Comparison of ENCODE assay signal across 8 mouse cellular contexts in genomic region chr4:86537972-86538371, GRCm38 (mm10). TPM values are rescaled to one million over a fixed set of nuclear protein-coding genes. Genes with fewer than 3 reads are reported as not detected.
DNase-seq lines count a peak whose midpoint lies in the region; ATAC-seq and TF ChIP-seq lines count a peak whose summit lies in the region.

No protein-coding gene starts in this region.

- H3K36me3 ChIP-seq in midbrain, postnatal 0 days (ENCODE audit: insufficient read depth, low read length): no peaks in the 10 kb centered on the region
- H3K36me3 ChIP-seq in midbrain, embryonic 10.5 days: no peaks in the 10 kb centered on the region
- no peaks in the 10 kb centered on the region for H3K36me3 ChIP-seq in liver, postnatal 0 days (replicated peaks; ENCODE audit: insufficient read depth, low read length)

- H3K4me2 ChIP-seq in midbrain, postnatal 0 days (ENCODE audit: low read depth, low read length, poor library complexity, severe bottlenecking): no peak overlapping the region
- H3K4me2 ChIP-seq in liver, postnatal 0 days (ENCODE audit: low read depth, low read length): no peak overlapping the region

- no peaks in the 10 kb centered on the region for H3K4me1 ChIP-seq in midbrain, postnatal 0 days (ENCODE audit: insufficient read depth, low read length)
- no peaks in the 10 kb centered on the region for H3K4me1 ChIP-seq in midbrain, embryonic 10.5 days
- no peaks in the 10 kb centered on the region; the same call in 1 of the 2 replicates for H3K4me1 ChIP-seq in liver, postnatal 0 days (ENCODE audit: insufficient read depth)

- ATAC-seq in midbrain, postnatal 0 days (ENCODE audit: low FRiP score): no peak
- ATAC-seq in liver, postnatal 0 days: no peak

- H3K27ac ChIP-seq in midbrain, postnatal 0 days (ENCODE audit: low read depth, low read length): no peak overlapping the region
- no peak overlapping the region for H3K27ac ChIP-seq in midbrain, embryonic 10.5 days (replicated peaks)
- H3K27ac ChIP-seq in liver, postnatal 0 days (ENCODE audit: low read depth): no peak overlapping the region

- DNase-seq in embryo, embryonic 10 days (ENCODE audit: low spot score): peak; percentile 66
- DNase-seq in embryo, embryonic 9.5 days (ENCODE audit: extremely low spot score): no peak
- DNase-seq in midbrain, postnatal 0 days (ENCODE audit: low spot score): peak; percentile 33
- no peak for DNase-seq in midbrain, embryonic 10.5 days (ENCODE audit: low spot score)
- DNase-seq in c-Kit-negative CD71-positive TER-119-positive erythroid progenitor cells, embryonic 14.5 days (ENCODE audit: low read depth, low spot score): peak; percentile 34
- peak; percentile 34 for DNase-seq in liver, postnatal 0 days
- peak; percentile 68 for DNase-seq in thymus, postnatal 4 days
- DNase-seq in right cerebral cortex, postnatal 14 days: no peak

- WGBS in midbrain, postnatal 0 days: 41% methylated on average over 4 of the region's 4 CpGs
- WGBS in midbrain, embryonic 10.5 days: 46% methylated on average over 4 of the region's 4 CpGs
- WGBS in liver, postnatal 0 days (ENCODE audit: insufficient replicate concordance): 29% methylated on average over 4 of the region's 4 CpGs

- no peak overlapping the region for H3K9ac ChIP-seq in midbrain, postnatal 0 days (replicated peaks; ENCODE audit: low read length, poor library complexity, severe bottlenecking)
- H3K9ac ChIP-seq in liver, postnatal 0 days (replicated peaks): no peak overlapping the region

- H3K9me3 ChIP-seq in midbrain, postnatal 0 days (ENCODE audit: low read length): no peaks in the 10 kb centered on the region
- H3K9me3 ChIP-seq in midbrain, embryonic 10.5 days (replicated peaks): no peaks in the 10 kb centered on the region
- H3K9me3 ChIP-seq in liver, postnatal 0 days (ENCODE audit: low read length): no peaks in the 10 kb centered on the region

- TF ChIP-seq EP300 in liver, postnatal 0 days (IDR thresholded peaks at IDR 0.05; ENCODE audit: low read depth): no peak

- peak; percentile 53 for TF ChIP-seq CTCF in midbrain, postnatal 0 days (IDR thresholded peaks at IDR 0.05)
- TF ChIP-seq CTCF in liver, postnatal 0 days (IDR thresholded peaks at IDR 0.05; ENCODE audit: low read depth): peak; percentile 72

- no peaks in the 10 kb centered on the region for H3K27me3 ChIP-seq in midbrain, postnatal 0 days (ENCODE audit: insufficient read depth, low read length)
- H3K27me3 ChIP-seq in midbrain, embryonic 10.5 days (ENCODE audit: low read depth, poor library complexity, severe bottlenecking): no peaks in the 10 kb centered on the region
- no peaks in the 10 kb centered on the region for H3K27me3 ChIP-seq in liver, postnatal 0 days (ENCODE audit: insufficient read depth, low read length)

- H3K4me3 ChIP-seq in midbrain, postnatal 0 days (ENCODE audit: low read depth, low read length): no peak overlapping the region
- no peak overlapping the region for H3K4me3 ChIP-seq in midbrain, embryonic 10.5 days
- no peak overlapping the region for H3K4me3 ChIP-seq in liver, postnatal 0 days (ENCODE audit: low read depth, low read length)

RNA-seq across cellular contexts. Expression of gene Saxo1, which starts 20.2 kb away (rescaled TPM):
- total RNA-seq in midbrain, postnatal 0 days (2014; rRNA removed): not detected in 2 replicates
- not detected in 2 replicates for polyA plus RNA-seq in midbrain, postnatal 0 days (2015; fragmentation: Nextera tagmentation; extraction: Ambion mirVana)
- polyA plus RNA-seq in midbrain, embryonic 10.5 days (2016; fragmentation: Nextera tagmentation; extraction: Ambion mirVana): not detected in 2 replicates
- not detected in 2 replicates for polyA plus RNA-seq in liver, postnatal 0 days (2015; fragmentation: Nextera tagmentation; extraction: Ambion mirVana)

RNA-seq across cellular contexts. Expression of gene Rraga, which starts 37.5 kb away (rescaled TPM):
- 34.7 and 48.1 TPM in 2 replicates for total RNA-seq in midbrain, postnatal 0 days (2014; rRNA removed)
- 157 and 161 TPM in 2 replicates for polyA plus RNA-seq in midbrain, postnatal 0 days (2015; fragmentation: Nextera tagmentation; extraction: Ambion mirVana)
- 62.5 and 81.1 TPM in 2 replicates for polyA plus RNA-seq in midbrain, embryonic 10.5 days (2016; fragmentation: Nextera tagmentation; extraction: Ambion mirVana)
- polyA plus RNA-seq in liver, postnatal 0 days (2015; fragmentation: Nextera tagmentation; extraction: Ambion mirVana): 29.3 and 36.4 TPM in 2 replicates

Comparison
In these comparisons a context has a peak if more than half of its experiments do, and no peak if none do; other contexts are left out.
1. DNase-seq: peak in embryo, embryonic 10 days (single experiment), midbrain, postnatal 0 days (single experiment), c-Kit-negative CD71-positive TER-119-positive erythroid progenitor cells, embryonic 14.5 days (single experiment), liver, postnatal 0 days (single experiment) and thymus, postnatal 4 days (single experiment); none in embryo, embryonic 9.5 days (single experiment), midbrain, embryonic 10.5 days (single experiment) and right cerebral cortex, postnatal 14 days (single experiment).